Mouse (Mus musculus): Measurements from ENCODE around the gene Bpifa5. TPM values are rescaled to one million over a fixed set of nuclear protein-coding genes. Genes with fewer than 3 reads are reported as not detected.
A peak's percentile ranks its signal among the peaks of the same experiment; 100 is the strongest.

Gene Bpifa5
- polyA plus RNA-seq, 1 experiment from 2014 or later = not detected

DNA sequence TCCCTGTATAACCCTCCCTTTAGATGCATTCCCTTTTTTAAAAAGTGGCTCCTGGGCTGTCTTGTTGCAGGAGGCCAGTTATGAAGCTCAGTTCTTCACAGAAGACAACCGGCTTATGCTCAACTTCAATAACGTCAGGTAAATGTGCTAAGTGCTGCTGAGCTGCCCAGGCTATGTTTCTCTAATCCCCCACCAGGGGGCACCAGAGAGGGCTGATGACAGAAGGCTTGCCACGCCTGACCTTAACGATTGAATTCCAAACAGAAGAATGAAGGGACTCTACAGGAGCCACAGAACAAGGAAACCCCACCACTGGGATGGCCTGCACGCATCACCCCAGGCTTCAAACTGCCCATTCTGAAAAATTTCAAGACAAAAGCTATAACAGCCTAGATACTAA, 52.8 kb downstream of the Bpifa5 start:
- H3K27me3 ChIP-seq (ENCODE audit: poor library complexity, severe bottlenecking) = no peaks in the 10 kb centered on the region
- no peak overlapping the region for H3K4me3 ChIP-seq
- no peaks in the 10 kb centered on the region for H3K4me1 ChIP-seq
- H3K36me3 ChIP-seq (replicated peaks) = no peaks in the 10 kb centered on the region
- WGBS = 17% methylated on average over 5 of the region's 5 CpGs
- no peak overlapping the region for H3K27ac ChIP-seq
- no peaks in the 10 kb centered on the region for H3K9me3 ChIP-seq
- peak; percentile 70 for DNase-seq (ENCODE audit: extremely low spot score, low spot score)

Other genes with a start within 250 kb of the Bpifa5 start
- not detected in 2 replicates for gene Bpifb3, start 244.4 kb upstream of the Bpifa5 start, polyA plus RNA-seq (2016; fragmentation: Nextera tagmentation; extraction: Ambion mirVana)
- not detected in 2 replicates for gene Bpifb4, start 224.4 kb upstream of the Bpifa5 start, polyA plus RNA-seq (2016; fragmentation: Nextera tagmentation; extraction: Ambion mirVana)
- gene Bpifa6, start 187.7 kb upstream of the Bpifa5 start, polyA plus RNA-seq (2016; fragmentation: Nextera tagmentation; extraction: Ambion mirVana) = not detected in 2 replicates
- gene Bpifa2, start 154.3 kb upstream of the Bpifa5 start, polyA plus RNA-seq (2016; fragmentation: Nextera tagmentation; extraction: Ambion mirVana) = not detected in 2 replicates
- not detected in 2 replicates for gene Bpifa3, start 32.3 kb upstream of the Bpifa5 start, polyA plus RNA-seq (2016; fragmentation: Nextera tagmentation; extraction: Ambion mirVana)
- gene Bpifa1, start 19.7 kb upstream of the Bpifa5 start, polyA plus RNA-seq (2016; fragmentation: Nextera tagmentation; extraction: Ambion mirVana) = not detected in 2 replicates
- gene Bpifb1, start 28.2 kb downstream of the Bpifa5 start, polyA plus RNA-seq (2016; fragmentation: Nextera tagmentation; extraction: Ambion mirVana) = not detected in 2 replicates
- 0.18 and 0.33 TPM in 2 replicates for gene Bpifb5, start 61.1 kb downstream of the Bpifa5 start, polyA plus RNA-seq (2016; fragmentation: Nextera tagmentation; extraction: Ambion mirVana)
- gene Bpifb9a, start 95.2 kb downstream of the Bpifa5 start, polyA plus RNA-seq (2016; fragmentation: Nextera tagmentation; extraction: Ambion mirVana) = not detected in 2 replicates
- not detected in 2 replicates for gene Bpifb9b, start 144.6 kb downstream of the Bpifa5 start, polyA plus RNA-seq (2016; fragmentation: Nextera tagmentation; extraction: Ambion mirVana)
- gene Cdk5rap1, start 210.4 kb downstream of the Bpifa5 start, polyA plus RNA-seq (2016; fragmentation: Nextera tagmentation; extraction: Ambion mirVana) = 13.0 and 14.9 TPM in 2 replicates
- gene Snta1, start 245.5 kb downstream of the Bpifa5 start, polyA plus RNA-seq (2016; fragmentation: Nextera tagmentation; extraction: Ambion mirVana) = 2.5 TPM in 2 replicates

Data from forebrain, embryonic 10.5 days (tissue).